Mouse (Mus musculus) CH12.LX (cell line): ENCODE measurements around the gene Gm17455.

Source experiments
- CTCF ChIP-seq, 2 experiments: IDR thresholded peaks in 1 of 2; conservative IDR thresholded peaks in 1 of 2; 2 replicates each; pipeline ENCODE4 v1.5.1; 2011 to 2012; ENCODE audit warnings: low read depth in 2 of 2, low read length in 2 of 2, improper control_type of control experiment in 1 of 2, inconsistent platforms in 1 of 2, mild to moderate bottlenecking in 1 of 2, moderate library complexity in 1 of 2
- EP300 ChIP-seq: IDR thresholded peaks from 2 replicates; pipeline ENCODE4 v1.6.1; 2011; ENCODE audit warnings: low read length, improper control_type of control experiment
- POLR2A ChIP-seq: IDR thresholded peaks from 2 replicates; pipeline ENCODE4 v1.6.1; 2011; ENCODE audit warnings: low read depth, mild to moderate bottlenecking, improper control_type of control experiment, low read length
- UBTF ChIP-seq: IDR thresholded peaks from 2 replicates; pipeline ENCODE4 v1.6.1; 2012; ENCODE audit warnings: low read depth, mild to moderate bottlenecking, inconsistent platforms, low read length, improper control_type of control experiment, moderate library complexity

GRCm38 (mm10) chr10:60362310-60362628 is 37.3 kb upstream of the Gm17455 start:
- no peak for TF ChIP-seq POLR2A
- TF ChIP-seq CTCF (conservative IDR thresholded peaks at IDR 0.05 in 1 of 2, IDR thresholded peaks at IDR 0.05 in 1 of 2; ENCODE audit: low read depth in 2 of 2, low read length in 2 of 2): no peak
- no peak for TF ChIP-seq UBTF
- TF ChIP-seq EP300: no peak
